Mouse (Mus musculus) kidney, adult 2 months (tissue): ENCODE measurements at regions not wholly inside any gene's neighbourhood (a gene's known extent, or its start where the extent isn't known, plus 50 kb on each side); places are given as distances from the start of the nearest gene placed in this dataset.

Experiments used
- DNase-seq: peaks from one replicate; pipeline ENCODE4 v3.0.0; 2021
- H3K27ac ChIP-seq: fragments of 200-500 bp; 2 replicates; pipeline ENCODE4 v1.5.1; 2012; ENCODE audit warnings: low read depth, low read length, control low read depth, inconsistent platforms; ENCODE audit not compliant: insufficient read depth
- H3K27me3 ChIP-seq: fragments of 200-500 bp; replicated peaks from 2 replicates; pipeline ENCODE4 v1.6.1; 2012; ENCODE audit warnings: mild to moderate bottlenecking, moderate library complexity, low read length, inconsistent platforms; ENCODE audit not compliant: control insufficient read depth, insufficient read depth
- H3K36me3 ChIP-seq: fragments of 200-500 bp; 2 replicates; pipeline ENCODE4 v1.6.1; 2012; ENCODE audit warnings: mild to moderate bottlenecking, moderate library complexity, low read length, inconsistent platforms; ENCODE audit not compliant: control insufficient read depth, insufficient read depth
- H3K4me1 ChIP-seq: fragments of 200-500 bp; 2 replicates; pipeline ENCODE4 v1.6.1; 2011; ENCODE audit warnings: low read length; ENCODE audit not compliant: control insufficient read depth, insufficient read depth
- H3K4me3 ChIP-seq: fragments of 200-500 bp; 2 replicates; pipeline ENCODE4 v1.5.1; 2011; ENCODE audit warnings: mild to moderate bottlenecking, low read depth, low read length, control low read depth; ENCODE audit not compliant: insufficient read depth
- CTCF ChIP-seq: fragments of 200-500 bp; conservative IDR thresholded peaks from 2 replicates; pipeline ENCODE4 v1.5.1; 2011; ENCODE audit warnings: low read depth, mild to moderate bottlenecking, control low read depth, low read length, moderate library complexity, mixed read lengths; ENCODE audit not compliant: insufficient read depth, insufficient read length
- POLR2A ChIP-seq: fragments of 200-500 bp; IDR thresholded peaks from one replicate; pipeline ENCODE4 v1.6.1; 2011; ENCODE audit warnings: low read depth, low read length, control low read depth
- WGBS: fragments of 180-500 bp; shearing (Covaris S2); methylation state at CpG from one replicate; pipeline ENCODE4 v1.1.7; 2018; 5-methylcytosine and 5-hydroxymethylcytosine counted together

- Histone ChIP-seq H3K27me3 (no peaks in the 10 kb centered on the region), H3K27ac (no peak overlapping the region), H3K36me3 (no peaks in the 10 kb centered on the region), H3K4me3 (no peak overlapping the region), H3K4me1 (no peaks in the 10 kb centered on the region)
- TF ChIP-seq CTCF (no peak), POLR2A (no peak)
- DNase-seq: peak; percentile 37
- 25% methylated on average over 2 of the region's 2 CpGs for WGBS
Measured at GRCm38 (mm10) chr8:31036892-31037291, 2391.6 kb upstream of the 5930422O12Rik start.
